Mouse (Mus musculus) layer of hippocampus, postnatal 36 days (tissue): Measurements from ENCODE around the gene Kif15. TPM values are rescaled to one million over a fixed set of nuclear protein-coding genes. Genes with fewer than 3 reads are reported as not detected.

Source experiments
- DNase-seq, 2 experiments: peaks; one replicate each; pipeline ENCODE4 v3.0.0; 2022
- total RNA-seq, 2 experiments: library from RNA; stranded (reverse); gene quantifications; 2 replicates each; pipeline ENCODE4 v1.2.3; 2021

Kif15 gene
- total RNA-seq: 1 to 10 TPM; 1.8 to 2.8 TPM

- DNase-seq: peak; percentile 91 to 92
These were observed at the start of gene Kif15, which contains the start of gene 1110059G10Rik for GRCm38 (mm10) chr9:122950643-122951475. TSS of gene Kif15 (plus strand) at chr9:122951046. TSS of gene 1110059G10Rik (minus strand) at chr9:122951000.

- DNase-seq: no peak
These were observed 49.8 kb upstream of the Kif15 start for GRCm38 (mm10) chr9:122901047-122901446.

- peak; percentile 22 to 37 for DNase-seq
These were observed 47.9 kb upstream of the Kif15 start for GRCm38 (mm10) chr9:122902717-122903535.

- DNase-seq: no peak
These were observed 28.4 kb upstream of the Kif15 start for GRCm38 (mm10) chr9:122922436-122922835.

- peak; percentile 68 to 75 for DNase-seq
These were observed 27.9 kb upstream of the Kif15 start, which contains the start of gene Zfp105 for GRCm38 (mm10) chr9:122922936-122923381. TSS of gene Zfp105 (plus strand) at chr9:122923072.

- no peak for DNase-seq
These were observed 21.9 kb upstream of the Kif15 start for GRCm38 (mm10) chr9:122928915-122929314.

GRCm38 (mm10) chr9:122998406-122999192 lies 47.8 kb downstream of the Kif15 start:
- DNase-seq: no peak

- no peak for DNase-seq
These were observed 48.3 kb downstream of the Kif15 start for GRCm38 (mm10) chr9:122999193-122999586.

GRCm38 (mm10) chr9:123004718-123005117 lies 53.9 kb downstream of the Kif15 start:
- DNase-seq: no peak

- no peak for DNase-seq
These were observed 55.2 kb downstream of the Kif15 start for GRCm38 (mm10) chr9:123006071-123006470.

- peak; percentile 85 to 86 for DNase-seq
These were observed 70.3 kb downstream of the Kif15 start, which contains the start of gene Tmem42 for GRCm38 (mm10) chr9:123020995-123021631. TSS of gene Tmem42 (plus strand) at chr9:123021326.

- no peak for DNase-seq
These were observed 71.0 kb downstream of the Kif15 start for GRCm38 (mm10) chr9:123021636-123022379.

- DNase-seq: no peak
These were observed 73.4 kb downstream of the Kif15 start for GRCm38 (mm10) chr9:123024201-123024600.

GRCm38 (mm10) chr9:123031496-123032246 lies 80.8 kb downstream of the Kif15 start:
- DNase-seq: no peak

- DNase-seq: no peak
These were observed 83.6 kb downstream of the Kif15 start, which contains the start of gene Tgm4 for GRCm38 (mm10) chr9:123034426-123034825. TSS of gene Tgm4 (plus strand) at chr9:123034726.

GRCm38 (mm10) chr9:123047665-123048064 lies 96.8 kb downstream of the Kif15 start:
- DNase-seq: no peak

GRCm38 (mm10) chr9:123058724-123059292 lies 108.0 kb downstream of the Kif15 start:
- no peak for DNase-seq

GRCm38 (mm10) chr9:123060172-123060571 lies 109.3 kb downstream of the Kif15 start:
- DNase-seq: no peak
